14 mouse cellular contexts compared by ENCODE assay signal in genomic region chr4:137025570-137025969, GRCm38 (mm10). TPM values are rescaled to one million over a fixed set of nuclear protein-coding genes. Genes with fewer than 3 reads are reported as not detected.
A peak's percentile ranks its signal among the peaks of the same experiment; 100 is the strongest.
DNase-seq lines count a peak whose midpoint lies in the region; ATAC-seq and TF ChIP-seq lines count a peak whose summit lies in the region.
"Had no signal": no experiment of that assay in that cellular context is flagged by ENCODE, and none has a peak within 500 bp of the region (broad histone marks: within the 10 kb centered on the region; RNA-seq: fewer than 3 reads in every experiment).

No protein-coding gene starts in this region.

- no peak overlapping the region for H3K4me2 ChIP-seq in midbrain, postnatal 0 days (ENCODE audit: low read depth, low read length, poor library complexity, severe bottlenecking)
- H3K4me2 ChIP-seq in midbrain, embryonic 13.5 days (replicated peaks), result no peak overlapping the region
- no peak overlapping the region for H3K4me2 ChIP-seq in hindbrain, embryonic 14.5 days (replicated peaks)
- H3K4me2 ChIP-seq: limb, embryonic 15.5 days had no signal

- no peak overlapping the region for H3K4me3 ChIP-seq in gastrocnemius, adult 2 months
- no peak overlapping the region for H3K4me3 ChIP-seq in midbrain, postnatal 0 days (ENCODE audit: low read depth, low read length)
- H3K4me3 ChIP-seq in midbrain, embryonic 13.5 days (replicated peaks), result no peak overlapping the region
- H3K4me3 ChIP-seq in hindbrain, embryonic 14.5 days (replicated peaks; ENCODE audit: low read length), result no peak overlapping the region
- H3K4me3 ChIP-seq: erythroblast, embryonic 14.5 days; limb, embryonic 15.5 days had no signal

- TF ChIP-seq CTCF in gastrocnemius, adult 2 months (IDR thresholded peaks at IDR 0.05), result peak; percentile 16; the same call in 1 of the 2 replicates
- peak; percentile 21; the same call in 1 of the 2 replicates for TF ChIP-seq CTCF in midbrain, postnatal 0 days (IDR thresholded peaks at IDR 0.05)

- WGBS in midbrain, postnatal 0 days, result 71% methylated on average over 6 of the region's 6 CpGs
- WGBS in midbrain, embryonic 13.5 days, result 77% methylated on average over 6 of the region's 6 CpGs
- 69% methylated on average over 6 of the region's 6 CpGs for WGBS in hindbrain, embryonic 14.5 days

- ATAC-seq in midbrain, postnatal 0 days (ENCODE audit: low FRiP score), result no peak
- ATAC-seq in midbrain, embryonic 13.5 days, result no peak
- no peak for ATAC-seq in hindbrain, embryonic 14.5 days (ENCODE audit: low FRiP score)

- no peaks in the 10 kb centered on the region for H3K4me1 ChIP-seq in midbrain, postnatal 0 days (ENCODE audit: insufficient read depth, low read length)
- peaks cover 36% of the 10 kb centered on the region for H3K4me1 ChIP-seq in midbrain, embryonic 13.5 days (replicated peaks)
- no peaks in the 10 kb centered on the region for H3K4me1 ChIP-seq in hindbrain, embryonic 14.5 days (replicated peaks; ENCODE audit: control insufficient read depth, insufficient read depth, low read length)

- peak; percentile 40 for DNase-seq in gastrocnemius, adult 2 months
- DNase-seq in gastrocnemius, postnatal 10 days, result no peak
- no peak for DNase-seq in midbrain, postnatal 0 days (ENCODE audit: low spot score)
- peak; percentile 49 for DNase-seq in heart, postnatal 4 days
- DNase-seq in left cerebral cortex, postnatal 10 days (ENCODE audit: extremely low spot score in 1 of 2, low spot score in 2 of 2), result no peak
- DNase-seq in right cerebral cortex, postnatal 36 days (ENCODE audit: low spot score in 2 of 2), result no peak
- no peak for DNase-seq in hindbrain, embryonic 14.5 days (ENCODE audit: low spot score)
- DNase-seq: B cell, adult 2 months; kidney, adult 18-20 months; spleen, adult 18-20 months; thymus, postnatal 25 days had no signal

- intact Hi-C loops in gastrocnemius, adult 2 months (cut with DNase I), result no loop called here
- intact Hi-C loops in left cerebral cortex, postnatal 10 days (cut with DNase I), result no loop called here

- H3K27me3 ChIP-seq in midbrain, postnatal 0 days (ENCODE audit: insufficient read depth, low read length), result no peaks in the 10 kb centered on the region
- H3K27me3 ChIP-seq in midbrain, embryonic 13.5 days, result 0 out of 2 replicates have a peak, but pooled peaks cover 8% of the 10 kb centered on the region
- no peaks in the 10 kb centered on the region for H3K27me3 ChIP-seq in hindbrain, embryonic 14.5 days (ENCODE audit: control insufficient read depth, insufficient read depth, low read length)
- H3K27me3 ChIP-seq: limb, embryonic 15.5 days had no signal

- no peaks in the 10 kb centered on the region; the same call in 1 of the 2 replicates for H3K36me3 ChIP-seq in midbrain, postnatal 0 days (ENCODE audit: insufficient read depth, low read length)
- H3K36me3 ChIP-seq in midbrain, embryonic 13.5 days, result no peaks in the 10 kb centered on the region
- no peaks in the 10 kb centered on the region for H3K36me3 ChIP-seq in hindbrain, embryonic 14.5 days (replicated peaks; ENCODE audit: control insufficient read depth, insufficient read depth)
- H3K36me3 ChIP-seq: limb, embryonic 15.5 days had no signal

- H3K9me3 ChIP-seq in midbrain, postnatal 0 days (ENCODE audit: low read length), result no peaks in the 10 kb centered on the region
- no peaks in the 10 kb centered on the region for H3K9me3 ChIP-seq in midbrain, embryonic 13.5 days
- H3K9me3 ChIP-seq in hindbrain, embryonic 14.5 days (ENCODE audit: control insufficient read depth, low read length), result no peaks in the 10 kb centered on the region
- H3K9me3 ChIP-seq: limb, embryonic 15.5 days had no signal

- H3K9ac ChIP-seq in midbrain, postnatal 0 days (replicated peaks; ENCODE audit: low read length, poor library complexity, severe bottlenecking), result no peak overlapping the region
- no peak overlapping the region for H3K9ac ChIP-seq in midbrain, embryonic 13.5 days (replicated peaks)
- H3K9ac ChIP-seq in hindbrain, embryonic 14.5 days, result no peak overlapping the region
- H3K9ac ChIP-seq: limb, embryonic 15.5 days had no signal

- no peak overlapping the region for H3K27ac ChIP-seq in gastrocnemius, adult 2 months
- H3K27ac ChIP-seq in midbrain, postnatal 0 days (ENCODE audit: low read depth, low read length), result no peak overlapping the region
- H3K27ac ChIP-seq in midbrain, embryonic 13.5 days, result no peak overlapping the region
- H3K27ac ChIP-seq in hindbrain, embryonic 14.5 days, result no peak overlapping the region
- H3K27ac ChIP-seq: limb, embryonic 15.5 days had no signal

RNA-seq across cellular contexts. Expression of gene Zbtb40, which starts 23.0 kb away (rescaled TPM):
- 1 to 10 TPM; 8.4 to 9.5 TPM for total RNA-seq in gastrocnemius, adult 2 months (2021)
- total RNA-seq in gastrocnemius, postnatal 10 days (2021), result 1 to 10 TPM; 3.5 to 5.0 TPM
- total RNA-seq in midbrain, postnatal 0 days (2014; rRNA removed), result 7.5 and 8.4 TPM in 2 replicates
- polyA plus RNA-seq in midbrain, postnatal 0 days (2015; fragmentation: Nextera tagmentation; extraction: Ambion mirVana), result 0.99 and 1.2 TPM in 2 replicates
- 4.2 and 5.3 TPM in 2 replicates for polyA plus RNA-seq in midbrain, embryonic 13.5 days (2015; fragmentation: Nextera tagmentation; extraction: Ambion mirVana)
- 1 to 10 TPM; 4.3 to 6.6 TPM for total RNA-seq in heart, postnatal 4 days (2021)
- 1 to 10 TPM; 6.6 to 7.2 TPM for total RNA-seq in left cerebral cortex, postnatal 10 days (2021)
- 4.5 and 5.0 TPM in 2 replicates for polyA plus RNA-seq in hindbrain, embryonic 14.5 days (2014; fragmentation: Nextera tagmentation; extraction: Ambion mirVana)

Comparison
In these comparisons a context has a peak if more than half of its experiments do, and no peak if none do; other contexts are left out.
1. DNase-seq: peak in gastrocnemius, adult 2 months (single experiment) and heart, postnatal 4 days (single experiment); none in gastrocnemius, postnatal 10 days (single experiment), midbrain, postnatal 0 days (single experiment), left cerebral cortex, postnatal 10 days (0 of 2), right cerebral cortex, postnatal 36 days (0 of 2) and hindbrain, embryonic 14.5 days (single experiment).